Mouse (Mus musculus) cerebellum, adult 2 months (tissue): ENCODE results near the gene Simc1.

ENCODE experiments used
- CTCF ChIP-seq: fragments of 200-500 bp; IDR thresholded peaks from 2 replicates; pipeline ENCODE4 v1.5.1; 2011; ENCODE audit warnings: low read depth, mild to moderate bottlenecking, control low read depth, low read length, moderate library complexity, borderline replicate concordance; ENCODE audit not compliant: insufficient read depth
- POLR2A ChIP-seq: fragments of 200-500 bp; IDR thresholded peaks from 2 replicates; pipeline ENCODE4 v1.6.1; 2011; ENCODE audit warnings: low read length, control low read depth, borderline replicate concordance; ENCODE audit not compliant: insufficient read depth

GRCm38 (mm10) chr13:54562562-54562961 lies 59.0 kb downstream of the Simc1 start:
- TF ChIP-seq CTCF (no peak), POLR2A (no peak)
